Mouse (Mus musculus) lung, postnatal 36 days (tissue): Measurements from ENCODE around the gene Prkce.
A peak's percentile ranks its signal among the peaks of the same experiment; 100 is the strongest.

Experiments
- DNase-seq: peaks from one replicate; pipeline ENCODE4 v3.0.0; 2022; ENCODE audit warnings: mixed read lengths

Gene Prkce

DNA sequence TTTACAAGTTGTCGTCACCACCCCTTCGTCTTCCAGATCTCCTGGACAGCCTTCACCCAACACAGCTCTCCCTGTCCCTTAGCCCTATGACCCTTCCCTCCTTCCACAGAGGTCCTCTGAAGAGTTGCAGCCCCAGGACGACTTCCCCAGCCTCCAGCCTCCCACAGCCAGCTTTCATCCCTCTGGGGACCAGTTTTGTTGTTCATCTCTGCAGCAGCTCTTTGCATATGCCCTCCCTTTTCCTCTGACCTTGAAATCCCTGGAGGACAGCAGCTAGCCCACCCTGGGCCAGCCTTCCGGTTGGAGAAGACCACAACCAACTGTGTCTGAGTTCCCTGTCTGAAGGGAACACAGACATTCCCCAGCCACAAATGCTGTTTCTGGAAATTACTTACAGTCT is 483.5 kb downstream of the Prkce start:
- DNase-seq = no peak

DNA sequence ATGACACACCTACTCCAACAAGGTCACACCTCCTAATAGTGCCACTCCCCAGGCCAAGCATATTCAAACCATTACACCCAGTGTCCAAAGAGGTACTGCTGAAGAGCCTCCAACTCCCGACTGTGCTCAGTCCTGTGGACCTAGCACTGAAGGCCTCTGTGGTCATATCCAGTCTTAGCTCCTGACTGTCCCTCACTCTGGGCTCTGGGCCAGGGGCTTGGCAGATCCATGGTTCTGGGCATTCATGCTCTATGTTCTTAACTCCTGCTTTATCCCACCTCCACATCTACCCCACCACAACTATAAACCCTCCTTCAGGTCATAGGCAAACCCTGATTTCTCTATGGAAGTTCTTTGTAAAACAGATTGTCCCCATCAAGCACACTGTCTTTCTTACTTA is 485.2 kb downstream of the Prkce start:
- no peak for DNase-seq

DNA sequence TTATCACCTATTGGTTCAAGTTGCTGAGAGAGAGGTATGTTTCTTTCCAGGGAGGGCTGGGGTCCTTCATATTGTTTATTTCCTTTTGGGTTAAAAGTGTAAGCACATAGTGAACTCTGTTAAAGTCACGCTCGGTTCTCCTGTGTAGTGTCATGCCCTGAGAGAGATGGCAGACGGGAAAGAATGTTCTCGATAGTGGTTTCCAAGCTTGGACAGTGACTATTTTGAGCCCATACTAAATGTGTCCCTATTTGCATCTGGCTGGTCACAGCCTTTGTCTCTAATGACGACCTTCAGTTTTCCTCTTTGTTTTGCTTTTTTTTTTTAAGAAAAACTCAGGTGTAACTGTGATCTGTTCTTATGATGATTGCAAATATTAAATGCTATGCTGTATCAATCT is 488.8 kb downstream of the Prkce start:
- no peak for DNase-seq

DNA sequence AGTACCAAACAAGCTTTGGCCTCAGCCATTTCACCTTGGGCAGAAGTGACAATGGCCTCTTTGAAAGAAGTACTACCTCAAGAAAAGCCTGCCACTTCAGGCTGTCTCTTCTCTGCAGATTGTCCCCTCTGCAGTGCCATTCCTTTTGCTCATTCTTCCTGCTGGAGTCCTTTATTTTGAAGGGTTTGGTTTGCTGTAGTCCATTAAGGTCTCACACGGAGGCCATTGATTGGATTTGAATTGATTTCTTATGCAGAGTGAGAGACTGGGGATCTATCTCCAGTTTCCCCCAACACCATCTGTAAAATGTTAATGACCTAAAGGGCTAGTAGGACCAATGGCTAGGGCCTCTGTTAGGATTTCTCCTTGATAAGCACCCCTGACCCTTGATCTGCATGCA is 494.7 kb downstream of the Prkce start:
- no peak for DNase-seq

DNA sequence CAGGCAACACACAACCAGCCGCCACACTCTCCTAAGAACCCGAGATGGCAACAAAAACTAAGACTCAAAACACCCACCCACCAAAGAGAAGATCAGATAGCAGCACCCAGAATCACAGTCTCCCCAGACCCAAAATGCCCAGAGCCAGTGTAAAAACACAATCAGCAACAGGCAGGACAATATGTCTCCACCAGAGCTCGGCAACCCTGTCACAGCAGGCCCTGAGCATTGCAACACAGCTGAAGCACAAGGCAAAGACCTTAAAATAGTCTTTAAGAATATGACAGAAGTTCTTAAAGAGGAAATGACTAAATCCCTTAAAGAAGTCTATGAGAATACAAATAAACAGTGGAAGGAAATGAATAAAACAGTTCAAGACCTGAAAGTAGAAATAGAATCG is 495.9 kb downstream of the Prkce start:
- peak; percentile 23 for DNase-seq

DNA sequence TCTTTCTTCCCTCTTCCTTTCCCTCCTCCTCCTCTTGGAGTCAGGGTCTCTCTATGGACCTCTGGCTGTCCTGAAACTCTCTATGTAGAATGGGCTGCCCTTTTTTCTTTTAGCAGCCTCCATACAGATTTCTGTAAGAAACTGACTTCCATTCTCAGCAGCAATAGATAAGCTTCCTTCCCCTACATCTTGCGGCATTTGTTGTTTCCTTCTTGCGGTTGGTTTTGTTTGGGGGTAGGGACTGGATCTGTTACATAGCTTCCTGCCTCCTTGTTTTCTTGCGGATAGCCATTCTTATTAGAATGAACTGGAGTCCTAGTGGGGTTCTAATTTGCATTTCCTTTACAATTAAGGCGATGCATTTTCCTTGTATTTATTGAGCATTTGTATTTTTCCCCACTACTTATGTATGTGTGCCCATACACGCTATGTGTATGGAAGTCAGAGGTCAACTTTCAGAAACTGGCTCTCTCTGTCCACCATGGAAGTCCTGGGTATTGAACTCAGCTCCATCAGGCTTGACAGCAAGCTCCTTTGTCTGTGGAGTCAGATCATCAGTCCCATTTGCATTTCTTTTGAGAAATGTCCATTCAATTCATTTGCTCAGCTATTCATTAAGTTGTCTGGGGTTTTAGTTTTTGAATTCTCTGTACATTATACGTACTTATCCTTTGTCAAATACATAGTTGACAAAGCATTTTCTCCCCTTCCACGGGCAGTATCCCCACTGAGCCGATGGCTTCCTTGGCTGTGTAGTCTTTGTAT is 500.4 kb downstream of the Prkce start:
- DNase-seq = no peak

DNA sequence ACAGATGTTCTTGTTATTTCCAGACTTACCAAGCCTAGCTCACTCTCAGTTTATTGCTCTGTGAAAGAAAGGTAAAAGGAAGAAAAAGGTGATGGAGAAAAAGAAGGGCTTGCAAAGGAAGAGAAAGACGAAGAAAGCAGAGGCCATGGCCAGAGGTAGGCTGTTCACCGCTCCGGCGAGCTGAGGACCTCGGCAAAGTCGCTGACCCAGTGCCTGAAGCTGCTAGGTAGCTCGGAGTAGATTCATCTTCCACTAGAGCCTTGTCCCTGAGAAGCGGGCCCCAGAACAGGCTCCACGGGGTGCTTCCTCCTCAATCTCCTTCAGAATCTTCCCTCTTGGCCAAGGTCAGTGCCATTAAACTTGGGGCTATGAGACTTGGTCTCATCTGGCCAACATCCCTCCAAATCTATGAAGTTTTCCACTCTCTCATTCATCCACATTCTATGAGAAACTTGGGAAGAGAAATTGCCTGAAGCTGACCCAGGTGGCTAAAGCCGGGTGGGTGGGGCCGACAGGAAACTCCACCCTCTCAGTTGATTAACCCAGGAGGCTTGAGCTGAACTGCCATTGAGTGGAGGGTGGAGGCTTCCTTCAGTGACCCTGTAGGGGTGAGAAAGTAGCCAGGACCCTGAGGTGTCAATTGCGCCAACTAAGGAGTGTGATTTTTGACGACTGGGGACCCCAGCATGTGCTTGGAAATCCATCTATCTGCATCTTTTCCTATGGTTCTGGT is 502.2 kb downstream of the Prkce start:
- peak; percentile 28 for DNase-seq

DNA sequence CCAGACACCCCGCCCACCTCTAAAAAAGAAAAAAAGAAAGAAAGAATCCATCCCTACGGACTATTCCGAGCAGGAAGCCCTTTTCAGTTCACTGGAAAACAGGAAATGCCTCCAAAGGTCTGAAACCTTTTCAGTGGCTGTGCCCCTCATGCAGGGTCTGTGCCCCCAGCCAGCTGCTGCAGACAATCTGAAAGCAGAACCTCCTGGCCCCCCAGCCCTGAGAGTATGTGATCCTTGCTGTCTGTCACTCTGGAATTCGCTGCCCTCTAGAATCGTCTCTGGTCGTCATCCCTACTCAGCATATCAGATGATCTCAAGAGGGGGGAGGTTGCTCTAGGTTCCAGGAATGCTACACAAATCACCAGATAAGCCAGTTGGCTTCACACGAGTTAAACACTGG is 503.1 kb downstream of the Prkce start:
- DNase-seq = peak; percentile 12

DNA sequence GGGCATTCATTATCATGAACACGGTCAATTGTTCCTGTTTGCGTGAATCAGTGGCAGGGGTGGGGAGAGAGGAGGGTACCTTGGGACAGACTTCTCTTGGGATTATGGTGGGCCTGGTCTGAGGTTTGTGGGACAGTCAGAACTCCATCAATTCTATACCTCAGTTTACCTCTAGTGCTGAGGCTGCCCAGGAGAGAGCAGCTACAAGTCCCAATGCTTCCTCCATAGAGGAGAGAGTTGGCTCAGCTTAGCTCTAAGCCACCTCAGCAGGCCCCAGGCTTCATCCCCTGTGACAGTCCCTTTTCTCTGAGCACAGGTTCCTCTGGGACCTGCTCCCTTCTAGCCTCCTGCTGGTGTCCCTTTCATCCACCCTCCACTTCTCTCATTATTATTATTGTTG is 507.4 kb downstream of the Prkce start:
- DNase-seq = no peak

DNA sequence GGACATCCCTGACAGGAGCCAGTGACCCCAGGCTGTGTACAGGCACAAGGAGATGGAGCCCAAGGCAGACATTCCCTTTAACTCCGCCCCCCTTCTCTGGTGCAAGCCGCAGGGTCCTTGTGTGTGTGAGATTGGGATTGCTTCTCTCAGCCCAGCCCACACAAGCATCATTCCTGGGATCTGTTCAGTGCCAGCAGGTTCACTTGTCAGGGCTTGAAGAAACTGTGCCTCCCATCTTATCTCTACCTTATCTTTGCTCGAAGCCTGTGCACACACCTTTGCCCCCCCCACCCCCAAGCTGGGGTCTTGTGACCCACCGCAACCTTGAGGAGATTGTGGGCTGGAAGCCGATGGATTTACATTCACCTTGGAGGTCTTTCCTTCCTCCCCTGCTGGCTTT is 508.8 kb downstream of the Prkce start:
- DNase-seq = no peak

DNA sequence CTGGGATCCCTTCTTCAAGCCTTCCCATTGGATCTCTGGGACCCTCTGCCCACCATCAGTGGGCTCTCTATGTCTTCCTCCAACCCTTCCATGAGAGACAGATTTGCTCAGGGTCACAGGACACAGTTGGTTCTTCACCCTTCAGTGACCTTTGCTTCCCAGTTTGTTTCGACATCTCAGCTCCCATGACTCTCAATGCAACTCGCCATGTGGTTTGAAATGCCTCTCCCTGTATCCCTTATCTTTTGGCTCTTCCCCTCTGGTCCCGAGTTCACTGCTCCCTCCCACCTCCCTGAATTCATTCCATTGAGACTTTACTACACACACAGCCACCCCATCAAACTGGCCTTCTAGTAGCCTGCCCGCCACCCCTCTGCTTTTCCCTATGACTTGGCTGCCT is 509.3 kb downstream of the Prkce start:
- DNase-seq = no peak

DNA sequence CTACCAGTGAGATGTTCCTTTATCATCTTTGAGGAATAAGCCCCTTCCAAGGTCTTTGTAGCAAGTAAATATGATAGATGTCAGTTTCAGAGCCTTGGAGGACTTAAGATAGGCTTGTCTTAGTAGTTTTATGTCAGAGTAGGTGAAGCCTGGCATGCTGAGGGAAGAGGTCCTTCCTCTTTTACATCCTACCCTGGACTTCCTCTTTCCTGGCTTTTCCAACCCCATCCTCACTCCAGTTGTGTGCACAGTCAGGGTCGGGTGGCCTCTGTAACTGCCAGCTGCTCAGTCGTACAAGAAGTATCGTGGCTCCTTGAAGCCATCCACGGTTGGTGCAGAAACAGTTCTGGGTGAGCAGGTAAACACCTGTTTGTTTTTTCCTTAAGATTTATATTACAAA is 517.7 kb downstream of the Prkce start:
- no peak for DNase-seq

DNA sequence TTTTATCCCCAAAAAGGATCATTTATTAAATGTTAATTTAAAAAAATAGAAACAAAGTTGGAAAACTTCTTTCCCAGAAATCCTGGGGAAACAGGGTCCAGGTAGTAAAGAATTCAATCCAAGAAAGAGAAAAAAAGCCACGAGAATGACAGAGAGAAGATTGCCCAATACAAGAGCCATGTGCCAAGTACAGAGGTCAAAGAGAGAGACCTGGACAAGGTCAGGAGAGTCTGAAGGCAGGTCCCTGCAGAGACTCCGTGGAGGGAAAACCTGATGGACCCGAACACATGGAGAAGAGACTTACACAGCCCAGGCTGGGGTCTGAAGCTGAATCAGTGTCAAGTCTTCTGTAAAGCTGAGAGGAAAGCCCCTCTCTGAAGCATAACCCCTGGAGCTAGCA is 519.4 kb downstream of the Prkce start:
- DNase-seq = no peak

DNA sequence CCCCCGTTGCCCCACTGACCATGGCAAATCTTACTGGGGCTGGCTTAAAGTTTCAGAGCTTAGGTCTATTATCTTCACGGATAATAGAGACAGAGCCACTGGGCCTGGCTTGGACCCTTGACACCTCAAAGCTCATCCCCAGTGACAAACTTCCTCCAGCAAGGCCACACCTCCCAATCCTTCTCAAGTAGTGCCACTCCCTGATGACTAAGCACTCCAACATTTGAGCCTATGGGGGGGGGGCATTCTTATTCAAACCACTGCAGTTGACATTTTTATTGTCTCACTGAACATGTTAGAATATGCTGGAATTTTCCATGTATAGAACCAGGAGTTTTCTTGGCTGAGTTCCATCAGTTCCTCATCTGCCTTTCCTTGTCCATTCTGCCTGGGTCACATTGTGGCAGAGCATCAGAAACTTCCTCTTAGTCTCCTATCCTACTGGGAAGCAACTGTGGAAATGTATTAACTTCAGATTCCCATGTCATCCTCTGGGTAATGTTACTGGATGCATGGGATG is 523.3 kb downstream of the Prkce start:
- no peak for DNase-seq

DNA sequence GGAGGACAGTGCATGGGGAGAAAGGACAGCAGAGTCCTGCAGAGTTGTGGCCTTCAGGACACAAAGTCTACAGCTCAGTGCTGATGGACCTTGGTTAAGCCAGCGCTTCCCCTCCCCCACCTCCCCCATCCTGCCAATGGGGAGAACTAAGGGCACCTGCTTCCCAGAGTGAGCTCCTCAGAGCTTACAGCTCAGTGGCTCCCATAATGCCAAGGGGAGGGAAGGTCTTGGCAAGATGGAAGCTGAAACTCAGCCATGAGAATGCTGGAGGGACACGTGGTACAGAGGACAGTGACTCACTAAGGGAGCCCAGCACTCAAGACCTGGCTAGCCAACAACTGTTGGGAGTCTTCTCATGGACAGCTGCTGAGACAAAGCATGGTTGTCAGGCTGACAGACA is 530.2 kb downstream of the Prkce start:
- no peak for DNase-seq

DNA sequence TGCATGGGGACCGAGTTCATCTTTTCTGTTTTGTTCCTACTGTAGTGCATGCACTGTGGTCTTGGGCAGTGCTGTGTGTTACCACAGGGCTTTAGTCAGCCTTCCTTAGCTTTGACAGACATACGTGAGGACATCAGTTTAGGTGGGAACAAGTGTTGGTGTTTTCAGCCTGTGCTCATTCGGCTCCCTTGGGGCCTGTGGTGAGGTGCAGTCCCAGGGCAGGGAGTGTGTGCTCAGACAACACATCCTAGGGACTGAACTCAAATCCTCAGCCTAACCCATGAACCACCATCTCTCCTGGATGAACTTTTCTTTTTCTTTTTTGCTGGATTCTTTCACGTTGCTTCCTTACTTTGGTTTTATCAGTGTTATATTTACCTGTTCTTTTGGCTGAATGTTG is 535.8 kb downstream of the Prkce start:
- DNase-seq = no peak

DNA sequence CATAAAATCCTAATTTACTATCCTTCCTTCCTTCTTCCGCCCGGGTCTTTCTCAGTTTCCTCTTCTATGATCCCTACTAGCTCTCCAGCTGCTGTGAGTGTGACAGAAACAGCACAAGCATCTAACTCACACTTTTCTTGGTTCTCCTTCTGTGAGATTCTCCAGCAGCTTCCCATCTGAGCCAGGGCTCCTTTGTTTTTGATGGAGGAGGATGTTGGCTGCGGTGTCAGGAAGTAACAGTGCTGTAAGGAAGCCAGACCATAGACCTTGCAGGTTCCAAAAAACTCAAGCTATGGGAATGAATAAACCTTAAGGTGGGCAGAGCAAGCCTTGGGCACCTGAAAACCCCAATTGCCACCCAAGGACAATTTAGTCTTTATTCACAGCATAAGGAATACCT is 537.7 kb downstream of the Prkce start:
- DNase-seq = peak; percentile 21

DNA sequence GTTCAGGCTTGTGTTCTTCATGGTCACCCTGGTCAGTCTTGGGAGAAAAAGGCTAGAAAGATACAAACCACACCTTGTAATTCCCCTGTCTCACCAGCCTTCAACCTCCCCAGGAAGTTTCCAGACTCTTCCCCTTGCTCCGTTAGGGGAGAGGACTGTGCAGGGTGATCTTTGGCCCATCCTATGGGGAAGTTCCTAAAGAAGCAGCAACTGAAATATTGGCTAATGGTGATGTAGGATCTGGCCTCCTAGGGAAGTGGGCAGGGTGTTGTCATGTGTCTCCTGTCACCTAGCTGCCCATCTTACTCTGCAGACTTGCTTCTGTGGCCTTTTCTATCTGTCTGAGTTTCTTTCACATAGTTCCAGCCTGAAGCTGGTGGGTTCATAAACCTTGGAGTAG is 538.9 kb downstream of the Prkce start:
- no peak for DNase-seq
